Mouse (Mus musculus) ES-Bruce4 (cell line): ENCODE results near the gene Clrn2.

Experiments
- CTCF ChIP-seq: IDR thresholded peaks from one replicate; pipeline ENCODE4 v1.8.1; 2011; ENCODE audit warnings: low read depth, low read length
- EP300 ChIP-seq: IDR thresholded peaks from 2 replicates; pipeline ENCODE4 v1.6.1; 2011; ENCODE audit warnings: low read depth, low read length; ENCODE audit not compliant: insufficient read depth
- POLR2A ChIP-seq: IDR thresholded peaks from one replicate; pipeline ENCODE4 v1.8.1; 2011; ENCODE audit warnings: low read length; ENCODE audit not compliant: insufficient read depth

DNA sequence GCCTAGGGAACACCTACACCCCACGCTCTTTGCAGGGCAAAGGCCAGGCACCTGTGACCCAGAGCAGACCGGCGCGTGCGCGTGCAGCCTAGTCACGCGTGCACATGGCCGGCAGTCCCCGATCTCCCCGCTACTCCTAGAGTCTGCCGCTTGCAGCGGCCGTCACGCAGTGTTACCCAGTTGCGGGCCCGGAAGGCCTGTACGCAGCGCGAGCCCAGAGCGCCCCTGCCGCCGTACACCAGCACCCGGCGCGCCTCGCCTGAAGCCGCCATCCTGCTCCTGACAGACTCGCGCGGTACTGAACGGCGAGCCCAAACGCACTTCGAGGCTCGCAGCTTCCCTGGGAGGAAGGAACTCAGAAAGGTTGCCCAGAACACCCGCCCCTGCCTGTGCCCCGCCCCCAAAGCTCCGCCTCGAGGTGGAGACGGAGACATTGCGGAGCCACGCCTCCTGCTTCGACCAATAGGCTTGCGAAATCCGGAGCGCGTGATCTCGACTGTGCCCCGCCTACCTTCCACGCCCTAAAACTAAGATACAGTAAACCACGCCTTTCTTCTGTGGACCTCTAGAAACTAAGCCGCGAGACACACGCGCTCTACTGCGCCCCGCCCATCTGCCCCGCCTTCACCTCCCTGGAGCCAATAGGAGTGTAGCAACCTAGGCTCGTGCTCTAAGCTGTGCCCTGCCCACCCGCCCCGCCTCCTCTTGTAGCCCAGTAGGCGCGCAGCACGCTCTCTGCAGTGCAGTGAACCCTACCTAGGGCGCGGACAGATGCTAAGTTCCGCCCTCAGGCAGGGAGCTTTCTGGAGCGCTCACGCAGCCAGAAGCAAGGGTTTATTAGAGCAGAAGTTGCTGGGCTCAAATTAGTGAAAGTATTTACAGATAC is 3.5 kb upstream of the Clrn2 start, which contains the start of gene Qdpr:
- TF ChIP-seq CTCF (no peak), POLR2A (peak; percentile 72), EP300 (0 out of 2 replicates have a peak, but pooled peaks have one; percentile 4)
